Mouse (Mus musculus): ENCODE measurements around the gene Ikzf3. TPM values are rescaled to one million over a fixed set of nuclear protein-coding genes. Genes with fewer than 3 reads are reported as not detected.

The Ikzf3 gene
- polyA plus RNA-seq, 1 experiment from 2014 or later, result 0.25 TPM

DNA sequence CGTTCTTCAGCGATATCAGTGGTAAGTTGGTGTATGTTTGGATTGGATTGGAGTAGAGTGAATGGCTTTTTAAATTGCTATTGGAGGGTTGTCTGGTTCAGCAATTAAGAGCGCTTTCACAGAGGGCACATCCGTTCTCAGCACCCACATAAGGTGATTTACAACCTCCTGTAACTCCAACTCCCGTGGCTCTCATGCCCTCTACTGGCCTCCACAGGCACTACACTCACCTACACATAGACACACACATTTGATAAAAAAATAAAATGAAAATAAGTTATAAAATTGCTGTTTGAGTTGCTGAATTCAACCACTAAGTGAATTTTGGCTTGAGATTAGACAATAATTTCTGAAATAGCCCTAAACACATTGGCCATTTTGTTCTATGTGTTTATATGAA, 5.5 kb downstream of the Ikzf3 start:
- no peak overlapping the region for H3K4me3 ChIP-seq
- no peaks in the 10 kb centered on the region for H3K36me3 ChIP-seq
- H3K9me3 ChIP-seq, result no peaks in the 10 kb centered on the region
- no peak overlapping the region for H3K27ac ChIP-seq
- H3K4me1 ChIP-seq, result peaks cover 2% of the 10 kb centered on the region; the same call in 1 of the 2 replicates
- no peak overlapping the region for H3K9ac ChIP-seq
- H3K27me3 ChIP-seq (replicated peaks), result peaks cover 25% of the 10 kb centered on the region
- H3K4me2 ChIP-seq (replicated peaks), result no peak overlapping the region
- WGBS, result 79% methylated on average over 5 of the region's 5 CpGs
- ATAC-seq (ENCODE audit: low FRiP score, low read depth), result no peak

DNA sequence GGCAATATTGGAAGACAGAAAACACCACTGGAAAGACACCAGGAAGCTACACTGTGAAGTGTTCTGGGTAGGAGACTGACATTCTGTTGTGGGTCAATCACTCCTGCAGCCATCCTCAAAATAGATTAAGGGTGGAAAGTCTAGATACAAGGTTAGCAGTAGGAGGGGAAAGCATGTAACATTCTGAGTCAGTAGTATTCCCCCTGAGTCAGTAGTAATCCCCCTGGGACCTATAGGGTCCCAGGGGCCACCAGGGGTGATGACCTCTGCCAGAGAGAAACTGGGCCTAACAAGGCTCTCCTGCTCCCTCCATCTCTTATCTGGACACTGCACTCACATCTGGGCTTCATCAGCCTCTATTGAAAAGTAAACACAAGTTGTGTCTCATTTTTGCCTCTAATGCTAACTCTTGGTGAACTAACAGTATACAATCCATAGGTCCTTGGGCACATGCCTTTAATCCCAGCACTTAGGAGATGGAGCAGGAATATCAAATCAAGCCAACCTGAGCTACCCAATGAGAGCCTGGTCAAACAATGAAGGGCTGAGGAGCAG, 8.3 kb downstream of the Ikzf3 start:
- H3K36me3 ChIP-seq, result no peaks in the 10 kb centered on the region
- H3K27ac ChIP-seq, result no peak overlapping the region
- H3K9ac ChIP-seq, result no peak overlapping the region
- peaks cover 7% of the 10 kb centered on the region for H3K27me3 ChIP-seq (replicated peaks)
- no peak overlapping the region for H3K4me2 ChIP-seq (replicated peaks)
- H3K4me1 ChIP-seq, result no peaks in the 10 kb centered on the region
- no peak for ATAC-seq (ENCODE audit: low FRiP score, low read depth)
- H3K9me3 ChIP-seq, result no peaks in the 10 kb centered on the region
- no peak overlapping the region for H3K4me3 ChIP-seq

DNA sequence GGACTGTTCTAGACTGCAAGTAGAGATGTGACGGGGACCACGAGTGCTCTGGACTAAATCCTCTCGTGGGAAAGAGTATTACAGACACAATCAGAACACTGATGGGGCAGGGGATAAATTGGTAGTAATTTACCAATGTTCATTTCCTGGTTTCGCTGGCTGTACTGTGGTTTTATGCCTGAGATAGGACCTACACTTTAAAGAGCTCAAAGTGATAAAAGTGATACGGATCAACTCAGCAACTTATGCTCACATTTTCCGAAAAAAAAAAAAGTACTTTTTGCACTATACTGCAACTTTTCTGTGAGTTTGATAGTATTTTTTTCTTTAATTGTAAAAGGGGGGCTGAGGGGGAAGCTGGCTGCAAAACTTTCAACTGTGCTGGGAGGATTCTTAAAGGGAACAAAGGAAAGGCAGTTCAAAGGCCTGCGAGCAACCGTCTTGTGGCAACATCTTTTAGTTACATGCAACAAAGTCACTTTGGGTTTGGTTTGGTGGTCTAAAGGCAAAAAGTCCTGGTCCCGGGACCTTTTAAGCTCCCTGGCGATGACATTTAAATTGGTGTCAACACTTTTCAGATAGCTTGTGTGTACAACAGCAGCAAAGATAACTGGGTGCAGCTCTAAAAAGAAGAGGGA, 18.9 kb downstream of the Ikzf3 start:
- WGBS, result 74% methylated on average over 10 of the region's 10 CpGs
- Histone ChIP-seq H3K36me3 (no peaks in the 10 kb centered on the region), H3K4me1 (no peaks in the 10 kb centered on the region), H3K9me3 (no peaks in the 10 kb centered on the region), H3K4me3 (no peak overlapping the region), H3K9ac (no peak overlapping the region), H3K27ac (no peak overlapping the region), H3K27me3 (replicated peaks) (no peaks in the 10 kb centered on the region), H3K4me2 (replicated peaks) (no peak overlapping the region)
- ATAC-seq (ENCODE audit: low FRiP score, low read depth), result no peak

DNA sequence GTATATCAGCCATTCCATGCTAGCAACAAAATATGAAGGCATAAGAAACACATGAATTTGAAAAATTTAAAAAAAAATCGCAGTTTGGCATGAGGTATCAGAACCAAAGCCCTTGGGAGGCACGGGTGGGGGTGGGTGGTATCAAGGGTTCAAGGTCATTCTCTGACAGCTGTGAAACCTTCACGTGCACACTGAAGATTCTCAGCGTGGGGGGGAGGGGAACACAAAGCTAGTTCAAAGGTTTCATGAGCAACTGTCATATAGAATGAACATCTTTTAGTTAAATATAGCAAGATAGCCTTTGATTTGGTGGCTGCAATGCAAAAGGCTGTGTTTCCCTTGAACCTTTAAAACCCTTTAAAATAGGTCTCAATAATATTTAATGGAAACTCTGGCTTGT, 20.7 kb downstream of the Ikzf3 start:
- no peaks in the 10 kb centered on the region for H3K36me3 ChIP-seq
- H3K4me2 ChIP-seq (replicated peaks), result no peak overlapping the region
- no peaks in the 10 kb centered on the region for H3K4me1 ChIP-seq
- no peak overlapping the region for H3K27ac ChIP-seq
- H3K9me3 ChIP-seq, result no peaks in the 10 kb centered on the region
- no peak for ATAC-seq (ENCODE audit: low FRiP score, low read depth)
- WGBS, result 66% methylated on average over 4 of the region's 4 CpGs
- H3K27me3 ChIP-seq (replicated peaks), result no peaks in the 10 kb centered on the region
- no peak overlapping the region for H3K4me3 ChIP-seq
- H3K9ac ChIP-seq, result no peak overlapping the region

DNA sequence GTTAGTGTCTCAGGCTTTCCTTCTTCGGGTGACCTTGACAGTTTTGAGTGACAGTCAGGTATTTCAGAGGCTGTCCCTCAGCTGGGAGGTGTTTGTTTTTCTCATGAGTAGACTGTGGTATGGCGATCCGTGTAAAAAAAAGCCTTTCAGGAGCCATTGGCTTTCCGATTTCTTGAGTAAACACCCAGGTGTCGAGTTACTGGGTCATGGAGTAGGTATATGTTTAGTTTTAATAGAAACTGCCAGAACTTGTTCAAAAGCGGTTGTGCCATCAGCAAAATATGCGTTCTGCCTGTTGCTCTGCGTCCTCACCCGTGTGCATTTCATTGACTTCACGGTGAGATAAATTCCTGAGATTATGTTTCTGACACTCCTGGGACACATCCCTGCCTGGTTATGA, 25.4 kb downstream of the Ikzf3 start:
- Histone ChIP-seq H3K9ac (no peak overlapping the region), H3K4me1 (no peaks in the 10 kb centered on the region), H3K4me3 (no peak overlapping the region), H3K9me3 (no peaks in the 10 kb centered on the region), H3K27ac (no peak overlapping the region), H3K4me2 (replicated peaks) (no peak overlapping the region), H3K27me3 (replicated peaks) (no peaks in the 10 kb centered on the region), H3K36me3 (no peaks in the 10 kb centered on the region)
- WGBS, result 69% methylated on average over 10 of the region's 10 CpGs
- no peak for ATAC-seq (ENCODE audit: low FRiP score, low read depth)

DNA sequence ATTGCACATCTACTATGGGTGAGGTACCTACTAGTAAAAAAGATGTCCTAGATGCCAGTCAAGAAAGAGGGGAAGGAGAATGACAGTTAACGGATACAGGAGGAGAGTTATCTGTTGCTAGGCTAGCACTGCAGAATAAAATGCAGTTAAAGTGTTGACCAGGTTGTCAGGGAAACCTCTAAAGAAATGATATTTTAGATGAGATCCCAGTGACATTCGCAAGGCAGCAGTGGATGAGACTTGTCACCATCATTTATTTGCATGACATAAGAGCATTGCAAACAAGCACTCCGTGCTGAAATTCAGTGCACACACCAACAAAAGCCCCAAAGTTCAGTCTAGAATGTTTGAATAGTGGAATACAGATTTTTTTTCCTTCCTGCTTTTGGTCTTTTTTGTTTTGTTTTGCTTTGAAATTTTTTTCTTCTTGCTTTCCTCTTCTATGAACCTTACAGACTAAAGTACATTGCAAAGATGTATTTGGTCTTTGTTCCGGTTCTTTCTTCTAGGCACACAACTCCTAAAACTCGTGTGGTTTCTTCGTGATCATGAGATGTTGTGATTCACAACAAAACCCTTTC, 32.4 kb downstream of the Ikzf3 start:
- 67% methylated on average over 6 of the region's 6 CpGs for WGBS
- no peak overlapping the region for H3K27ac ChIP-seq

DNA sequence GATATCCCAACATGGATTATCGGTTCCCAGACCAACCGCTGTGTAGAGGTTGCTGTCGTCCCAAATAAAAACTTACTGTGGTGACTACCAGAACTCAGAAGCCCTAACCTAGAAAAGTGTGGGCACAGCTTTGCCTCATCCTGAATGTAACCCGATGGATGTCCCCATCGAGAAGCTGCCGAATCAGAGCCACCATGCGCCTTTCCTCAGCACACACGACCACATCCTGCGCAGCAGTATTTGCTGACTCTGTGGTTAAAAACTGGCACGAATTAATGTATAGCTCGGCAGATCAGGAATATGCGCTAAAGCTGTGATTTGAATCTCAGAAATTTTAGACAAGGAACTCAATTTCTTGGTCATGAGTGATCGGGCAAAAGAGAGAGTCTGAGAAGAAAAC, 33.0 kb downstream of the Ikzf3 start:
- Histone ChIP-seq H3K27ac (no peak overlapping the region), H3K27me3 (replicated peaks) (no peaks in the 10 kb centered on the region), H3K4me2 (replicated peaks) (no peak overlapping the region), H3K4me3 (no peak overlapping the region), H3K9me3 (no peaks in the 10 kb centered on the region), H3K9ac (no peak overlapping the region), H3K36me3 (no peaks in the 10 kb centered on the region), H3K4me1 (no peaks in the 10 kb centered on the region)
- no peak for ATAC-seq (ENCODE audit: low FRiP score, low read depth)
- 93% methylated on average over 13 of the region's 13 CpGs for WGBS

More for the DNA sequence above, 32.4 kb downstream of the Ikzf3 start:
- no peaks in the 10 kb centered on the region for H3K27me3 ChIP-seq (replicated peaks)
- no peak overlapping the region for H3K4me2 ChIP-seq (replicated peaks)
- no peaks in the 10 kb centered on the region for H3K4me1 ChIP-seq
- H3K9me3 ChIP-seq, result no peaks in the 10 kb centered on the region
- no peak overlapping the region for H3K4me3 ChIP-seq
- no peaks in the 10 kb centered on the region for H3K36me3 ChIP-seq
- no peak for ATAC-seq (ENCODE audit: low FRiP score, low read depth)
- H3K9ac ChIP-seq, result no peak overlapping the region

DNA sequence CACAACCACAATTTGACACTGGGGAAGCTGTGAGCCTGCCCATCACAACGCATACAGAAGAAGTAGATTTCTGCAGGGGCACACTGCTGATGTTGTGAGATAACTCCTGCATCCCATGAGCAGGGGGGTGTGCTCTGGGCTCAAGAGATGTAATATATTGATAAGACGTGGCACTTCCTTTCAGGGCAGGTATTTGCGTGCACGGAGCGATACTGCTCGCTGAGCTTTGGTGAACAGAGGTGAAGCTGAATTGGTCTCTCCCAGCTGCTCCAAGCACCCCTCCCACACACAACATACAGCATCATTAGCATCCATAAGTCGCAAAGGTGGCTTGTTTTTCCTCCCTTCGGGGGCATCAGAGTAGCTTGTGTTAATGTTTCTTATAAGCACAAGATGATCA, 35.7 kb downstream of the Ikzf3 start:
- Histone ChIP-seq H3K27ac (no peak overlapping the region), H3K4me1 (no peaks in the 10 kb centered on the region), H3K4me2 (replicated peaks) (no peak overlapping the region), H3K9ac (no peak overlapping the region), H3K4me3 (no peak overlapping the region), H3K27me3 (replicated peaks) (no peaks in the 10 kb centered on the region), H3K36me3 (no peaks in the 10 kb centered on the region), H3K9me3 (no peaks in the 10 kb centered on the region)
- 93% methylated on average over 8 of the region's 8 CpGs for WGBS
- ATAC-seq (ENCODE audit: low FRiP score, low read depth), result no peak

DNA sequence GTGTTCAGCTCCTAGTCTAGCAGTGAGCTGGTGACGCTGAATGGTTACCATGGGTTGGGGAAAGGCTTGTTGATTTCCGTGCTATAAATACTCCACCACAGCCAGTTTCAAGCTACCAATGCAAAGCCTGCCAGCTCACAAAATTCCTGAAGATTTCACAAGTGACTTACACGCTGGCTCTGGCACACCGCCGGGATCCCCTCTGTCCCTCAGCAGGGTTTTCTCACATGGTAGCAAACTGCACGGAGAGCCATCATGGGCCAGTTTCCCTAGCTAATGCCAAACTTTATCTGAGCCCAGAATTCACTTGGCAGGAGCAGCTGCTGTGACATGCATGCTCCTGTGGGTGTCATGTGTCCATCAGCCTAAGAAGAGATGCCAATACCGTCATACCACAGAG, 36.4 kb downstream of the Ikzf3 start:
- Histone ChIP-seq H3K4me2 (replicated peaks) (no peak overlapping the region), H3K4me3 (no peak overlapping the region), H3K4me1 (no peaks in the 10 kb centered on the region), H3K36me3 (no peaks in the 10 kb centered on the region), H3K9me3 (no peaks in the 10 kb centered on the region), H3K27me3 (replicated peaks) (no peaks in the 10 kb centered on the region), H3K9ac (no peak overlapping the region), H3K27ac (no peak overlapping the region)
- 84% methylated on average over 7 of the region's 7 CpGs for WGBS
- no peak for ATAC-seq (ENCODE audit: low FRiP score, low read depth)

DNA sequence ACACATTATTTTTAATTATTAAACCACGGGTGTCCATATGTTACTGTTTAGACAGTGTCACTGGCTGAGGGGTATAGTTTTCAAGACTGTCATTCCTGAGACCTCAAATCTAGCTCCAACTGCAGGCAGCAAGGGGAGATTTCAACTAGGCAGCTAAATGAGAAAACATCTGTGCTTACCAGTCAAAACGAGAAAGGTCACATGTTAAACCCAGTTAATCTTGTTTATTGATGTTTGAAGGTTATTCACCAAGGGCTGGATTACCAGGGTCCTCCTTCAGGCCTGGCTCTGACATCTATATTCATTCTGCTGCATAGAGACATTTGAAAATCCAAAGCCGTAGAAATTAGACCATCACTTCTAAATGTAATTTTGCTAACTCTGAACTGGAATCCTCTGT, 40.9 kb downstream of the Ikzf3 start:
- Histone ChIP-seq H3K36me3 (no peaks in the 10 kb centered on the region), H3K9ac (no peak overlapping the region), H3K4me1 (no peaks in the 10 kb centered on the region), H3K9me3 (no peaks in the 10 kb centered on the region), H3K4me3 (no peak overlapping the region), H3K27me3 (replicated peaks) (no peaks in the 10 kb centered on the region), H3K27ac (no peak overlapping the region), H3K4me2 (replicated peaks) (no peak overlapping the region)
- no peak for ATAC-seq (ENCODE audit: low FRiP score, low read depth)
- WGBS, result 66% methylated on average over 3 of the region's 3 CpGs

DNA sequence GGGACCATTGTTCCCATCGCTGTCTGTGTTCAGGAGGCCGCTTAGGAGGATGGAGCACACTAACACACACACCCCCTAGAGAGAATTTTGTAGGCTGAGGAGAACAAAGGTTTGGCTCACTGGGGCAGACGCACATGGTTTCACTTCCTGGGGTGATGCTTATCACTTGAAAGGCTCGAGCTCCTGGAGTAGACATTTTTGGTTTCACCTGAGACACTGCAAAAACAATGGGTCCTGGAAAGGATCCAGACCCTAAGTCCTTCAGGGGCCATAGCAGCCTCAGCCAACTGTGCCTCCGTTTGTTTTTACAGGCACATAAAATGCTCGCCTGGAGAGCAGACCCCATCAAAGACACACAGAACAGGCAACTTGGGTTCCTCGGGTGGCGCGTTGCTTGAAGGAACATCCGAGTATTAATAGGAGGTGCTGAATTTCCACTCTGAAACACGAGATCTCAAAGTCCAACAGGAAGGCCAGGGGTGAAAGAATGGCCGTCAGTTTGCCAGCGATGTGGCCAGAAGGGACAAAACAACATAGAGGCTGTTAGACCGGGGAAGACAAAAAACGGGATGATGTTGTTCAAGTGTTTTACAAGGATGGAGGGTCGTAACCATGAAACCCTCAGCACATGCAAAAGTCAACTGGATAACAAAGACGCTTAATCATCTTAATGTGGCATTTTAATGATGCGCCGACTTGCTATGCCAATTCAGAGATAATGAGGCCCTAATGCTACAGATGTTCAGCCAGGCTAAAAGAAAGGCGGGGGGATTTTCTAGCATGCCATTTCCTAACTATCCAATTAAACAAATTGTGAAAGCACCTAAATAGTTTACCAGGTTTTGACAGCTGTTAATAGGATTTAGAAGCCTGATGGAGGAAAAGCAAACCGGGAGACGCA, 48.2 kb downstream of the Ikzf3 start:
- no peak for ATAC-seq (ENCODE audit: low FRiP score, low read depth)
- H3K27ac ChIP-seq, result peak overlapping the region; percentile 37; the same call in 1 of the 2 replicates
- peak overlapping the region; percentile 43 for H3K4me2 ChIP-seq (replicated peaks)
- H3K4me1 ChIP-seq, result peaks cover 13% of the 10 kb centered on the region
- H3K9me3 ChIP-seq, result no peaks in the 10 kb centered on the region
- no peak overlapping the region for H3K4me3 ChIP-seq
- 11% methylated on average over 22 of the region's 22 CpGs for WGBS
- no peaks in the 10 kb centered on the region for H3K27me3 ChIP-seq (replicated peaks)
- H3K36me3 ChIP-seq, result no peaks in the 10 kb centered on the region
- H3K9ac ChIP-seq, result no peak overlapping the region

DNA sequence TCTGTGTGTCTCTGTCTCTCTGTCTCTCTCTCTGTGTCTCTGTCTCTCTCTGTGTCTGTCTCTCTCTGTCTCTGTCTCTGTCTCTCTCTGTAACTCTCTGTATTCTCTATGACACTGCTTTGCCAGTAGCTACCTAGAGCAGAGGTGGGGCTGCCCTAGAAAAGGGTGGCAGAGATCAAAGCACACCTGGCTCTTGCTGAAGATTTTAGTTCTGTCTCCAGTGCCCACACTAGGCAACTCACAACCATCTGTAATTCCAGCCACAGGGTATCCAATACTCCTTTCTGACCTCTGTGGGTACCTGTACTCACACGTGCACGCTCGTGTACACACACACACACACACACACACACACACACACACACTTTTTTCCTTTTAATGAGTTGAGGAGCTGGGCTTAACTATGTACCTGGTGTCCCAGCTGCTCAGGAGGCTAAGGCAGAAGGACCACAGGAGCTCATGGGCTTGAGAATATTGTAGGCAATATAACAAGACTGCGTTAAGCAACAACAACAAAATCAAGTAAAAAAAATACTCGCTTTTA, 50.6 kb downstream of the Ikzf3 start:
- no peaks in the 10 kb centered on the region for H3K36me3 ChIP-seq
- H3K4me1 ChIP-seq, result peaks cover 13% of the 10 kb centered on the region
- no peak for ATAC-seq (ENCODE audit: low FRiP score, low read depth)
- no peak overlapping the region for H3K4me3 ChIP-seq
- no peak overlapping the region for H3K4me2 ChIP-seq (replicated peaks)
- no peaks in the 10 kb centered on the region for H3K27me3 ChIP-seq (replicated peaks)
- H3K9ac ChIP-seq, result no peak overlapping the region
- WGBS, result 93% methylated on average over 5 of the region's 5 CpGs
- H3K27ac ChIP-seq, result no peak overlapping the region
- no peaks in the 10 kb centered on the region for H3K9me3 ChIP-seq

Measured in neural tube, embryonic 12.5 days (tissue).